Mouse (Mus musculus): ENCODE results near the gene Gm4869. TPM values are rescaled to one million over a fixed set of nuclear protein-coding genes. Genes with fewer than 3 reads are reported as not detected.
"Not testable (repeated sequence)": the region's sequence is repeated elsewhere in the genome, so short reads cannot be mapped to it uniquely, and the experiment has no call there.

Gm4869 gene
- polyA plus RNA-seq, 1 experiment from 2014 or later, result 0.47 TPM

DNA sequence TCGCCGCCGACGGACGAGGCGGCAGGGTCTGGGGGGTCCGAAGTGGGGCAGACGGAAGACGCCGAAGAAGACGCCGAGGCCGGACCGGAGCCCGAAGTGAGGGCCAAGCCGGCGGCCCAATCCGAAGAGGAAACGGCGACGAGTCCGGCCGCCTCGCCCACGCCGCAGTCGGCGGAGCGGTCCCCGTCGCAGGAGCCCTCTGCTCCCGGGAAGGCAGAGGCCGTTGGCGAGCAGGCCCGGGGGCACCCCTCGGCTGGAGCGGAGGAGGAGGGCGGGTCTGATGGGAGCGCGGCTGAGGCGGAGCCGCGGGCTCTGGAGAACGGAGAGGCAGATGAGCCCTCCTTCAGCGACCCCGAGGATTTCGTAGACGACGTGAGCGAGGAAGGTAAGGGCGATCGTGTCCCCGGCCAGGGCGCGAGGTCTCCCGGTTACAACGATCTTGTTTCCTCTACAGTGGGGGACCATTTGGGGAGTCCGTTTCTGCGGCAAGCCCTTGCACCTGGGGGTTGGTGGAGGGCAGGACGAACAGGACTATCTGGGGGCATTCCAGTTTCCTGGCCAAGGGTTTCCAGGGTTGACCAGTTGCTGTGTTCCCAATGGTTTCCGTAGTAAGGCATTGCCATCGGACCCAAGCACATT lies 25.9 kb upstream of the Gm4869 start:
- Histone ChIP-seq H3K9me3 (replicated peaks) (no peaks in the 10 kb centered on the region), H3K4me3 (replicated peaks) (peak overlapping the region; percentile 96), H3K27ac (replicated peaks) (peak overlapping the region; percentile 98), H3K27me3 (no peaks in the 10 kb centered on the region), H3K9ac (peak overlapping the region; percentile 69), H3K4me2 (replicated peaks) (peak overlapping the region; percentile 64), H3K4me1 (peaks cover 18% of the 10 kb centered on the region), H3K36me3 (peaks cover 12% of the 10 kb centered on the region)
- under 1% methylated on average over 62 of the region's 62 CpGs for WGBS
- ATAC-seq (ENCODE audit: insufficient number of reproducible peaks, low FRiP score, low TSS enrichment, low read depth), result no peak; the same call in 1 of the 2 replicates

DNA sequence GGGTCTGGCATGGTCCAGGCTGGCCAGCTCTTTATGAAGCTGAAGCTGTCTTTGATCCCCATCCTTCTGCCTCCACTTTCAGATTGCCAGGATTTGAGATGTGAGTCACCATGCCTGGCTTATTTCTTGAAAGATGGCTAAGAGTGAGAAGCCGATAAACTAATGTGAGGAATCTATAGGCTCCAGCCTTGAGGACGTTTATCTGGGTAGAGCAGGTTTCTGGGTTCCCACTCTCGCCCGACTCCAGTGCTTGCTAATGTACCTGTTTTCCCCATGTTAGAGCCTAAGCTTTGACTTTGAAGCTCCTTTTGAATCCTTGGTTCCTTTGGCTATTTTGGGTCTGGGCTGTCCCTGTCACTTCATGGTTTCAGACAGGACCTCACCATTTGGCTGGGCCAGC lies 24.8 kb upstream of the Gm4869 start:
- Histone ChIP-seq H3K27me3 (no peaks in the 10 kb centered on the region), H3K4me1 (peaks cover 18% of the 10 kb centered on the region), H3K9me3 (replicated peaks) (no peaks in the 10 kb centered on the region), H3K27ac (replicated peaks) (no peak overlapping the region), H3K36me3 (peaks cover 19% of the 10 kb centered on the region), H3K9ac (no peak overlapping the region), H3K4me3 (replicated peaks) (peak overlapping the region; percentile 96), H3K4me2 (replicated peaks) (peak overlapping the region; percentile 64)
- ATAC-seq (ENCODE audit: insufficient number of reproducible peaks, low FRiP score, low TSS enrichment, low read depth), result no peak
- WGBS, result 58% methylated on average over 4 of the region's 4 CpGs

DNA sequence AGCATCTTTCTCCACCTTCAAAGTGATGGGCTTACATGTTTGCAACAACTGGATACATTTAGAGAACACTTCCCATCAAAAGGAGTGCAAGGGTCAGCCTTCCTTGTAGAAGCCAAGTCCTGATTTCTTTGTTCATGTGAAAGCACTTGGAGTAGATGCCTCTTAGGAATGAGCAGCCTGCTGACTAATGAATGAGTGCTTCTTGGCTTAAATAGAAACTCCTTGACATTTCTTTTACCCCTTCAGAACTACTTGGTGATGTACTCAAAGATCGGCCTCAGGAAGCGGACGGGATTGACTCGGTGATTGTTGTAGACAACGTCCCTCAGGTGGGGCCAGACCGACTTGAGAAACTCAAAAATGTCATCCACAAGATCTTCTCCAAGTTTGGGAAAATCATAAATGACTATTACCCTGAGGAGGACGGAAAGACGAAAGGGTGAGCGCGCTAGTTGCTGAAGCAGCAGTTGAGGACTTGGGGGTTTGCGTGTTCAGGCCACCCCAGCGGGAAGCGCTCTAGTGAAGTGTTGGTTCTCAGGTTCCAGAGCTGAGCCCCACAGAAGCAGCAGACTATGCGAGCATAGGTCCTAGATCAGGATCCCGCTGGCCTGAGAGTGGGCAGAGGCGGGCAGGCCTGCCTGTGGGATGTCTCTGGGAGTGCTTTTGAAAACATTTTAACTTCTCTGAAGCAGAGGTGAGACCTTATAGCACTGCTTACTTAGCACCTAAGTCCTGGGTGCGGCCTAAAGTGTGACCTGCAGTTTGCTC lies 20.2 kb upstream of the Gm4869 start:
- H3K9me3 ChIP-seq (replicated peaks), result no peaks in the 10 kb centered on the region
- H3K9ac ChIP-seq, result no peak overlapping the region
- H3K27me3 ChIP-seq, result no peaks in the 10 kb centered on the region
- no peak overlapping the region for H3K27ac ChIP-seq (replicated peaks)
- peaks cover 64% of the 10 kb centered on the region for H3K36me3 ChIP-seq
- no peak for ATAC-seq (ENCODE audit: insufficient number of reproducible peaks, low FRiP score, low TSS enrichment, low read depth)
- H3K4me1 ChIP-seq, result peaks cover 16% of the 10 kb centered on the region
- 95% methylated on average over 17 of the region's 17 CpGs for WGBS
- H3K4me2 ChIP-seq (replicated peaks), result no peak overlapping the region
- H3K4me3 ChIP-seq (replicated peaks), result no peak overlapping the region

DNA sequence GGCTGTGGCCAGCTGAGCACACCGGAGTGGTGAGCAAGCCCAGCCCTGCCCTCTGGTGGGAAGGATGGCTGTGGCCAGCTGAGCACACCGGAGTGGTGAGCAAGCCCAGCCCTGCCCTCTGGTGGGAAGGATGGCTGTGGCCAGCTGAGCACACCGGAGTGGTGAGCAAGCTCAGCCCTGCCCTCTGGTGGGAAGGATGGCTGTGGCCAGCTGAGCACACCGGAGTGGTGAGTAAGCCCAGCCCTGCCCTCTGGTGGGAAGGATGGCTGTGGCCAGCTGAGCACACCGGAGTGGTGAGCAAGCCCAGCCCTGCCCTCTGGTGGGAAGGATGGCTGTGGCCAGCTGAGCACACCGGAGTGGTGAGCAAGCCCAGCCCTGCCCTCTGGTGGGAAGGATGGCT lies 6.3 kb upstream of the Gm4869 start:
- peaks cover 88% of the 10 kb centered on the region for H3K36me3 ChIP-seq
- H3K27ac ChIP-seq (replicated peaks); H3K27me3 ChIP-seq; H3K4me3 ChIP-seq (replicated peaks); H3K4me1 ChIP-seq; H3K9ac ChIP-seq; ATAC-seq (ENCODE audit: insufficient number of reproducible peaks, low FRiP score, low TSS enrichment, low read depth); H3K4me2 ChIP-seq (replicated peaks); H3K9me3 ChIP-seq (replicated peaks): not testable (repeated sequence)
- 73% methylated on average over 2 of the region's 6 CpGs for WGBS

DNA sequence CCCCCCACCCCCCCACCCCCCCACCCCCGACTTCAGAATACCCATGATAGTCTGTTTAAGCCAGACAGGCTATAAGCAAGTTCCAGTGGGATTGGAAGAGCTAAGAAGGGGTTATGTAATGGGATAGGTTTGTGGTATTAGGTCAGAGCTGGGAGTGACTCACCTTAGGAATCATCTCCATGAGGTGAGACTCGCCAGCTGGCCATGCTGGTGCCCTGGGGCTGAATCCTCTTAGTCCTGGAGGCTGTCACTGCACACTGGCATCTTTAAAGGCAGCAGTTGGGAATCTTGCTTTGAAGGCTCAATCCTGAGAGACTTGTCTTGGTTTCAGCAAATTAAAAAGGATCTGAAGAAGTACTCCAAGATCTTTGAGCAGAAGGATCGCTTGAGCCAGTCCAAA lies 4.0 kb upstream of the Gm4869 start:
- no peak overlapping the region for H3K4me3 ChIP-seq (replicated peaks)
- 82% methylated on average over 3 of the region's 3 CpGs for WGBS
- no peak overlapping the region for H3K27ac ChIP-seq (replicated peaks)
- no peak for ATAC-seq (ENCODE audit: insufficient number of reproducible peaks, low FRiP score, low TSS enrichment, low read depth)
- H3K9ac ChIP-seq, result no peak overlapping the region
- no peaks in the 10 kb centered on the region for H3K9me3 ChIP-seq (replicated peaks)
- no peak overlapping the region for H3K4me2 ChIP-seq (replicated peaks)
- H3K36me3 ChIP-seq, result peaks cover 83% of the 10 kb centered on the region
- no peaks in the 10 kb centered on the region for H3K27me3 ChIP-seq
- no peaks in the 10 kb centered on the region for H3K4me1 ChIP-seq

DNA sequence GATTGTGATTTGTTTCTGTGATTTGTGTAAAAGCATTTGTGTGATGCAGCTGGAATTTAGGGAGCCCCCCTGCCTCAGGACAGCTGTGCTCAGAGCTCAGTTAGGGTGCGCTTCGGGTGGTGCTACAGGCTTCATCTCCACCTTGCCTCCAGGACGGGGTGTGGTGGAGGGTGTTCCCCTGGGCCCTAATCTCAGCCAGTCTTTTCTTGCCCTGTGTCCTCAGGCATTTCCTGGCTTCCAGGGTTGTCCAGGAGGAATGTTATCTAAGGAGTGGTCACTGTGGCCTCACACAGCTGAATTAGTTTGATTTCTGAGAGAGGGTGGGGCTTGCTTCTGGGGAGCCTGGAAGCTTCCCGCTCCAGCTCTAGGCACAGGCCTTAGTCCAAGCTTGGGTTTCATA lies 1.4 kb upstream of the Gm4869 start:
- H3K4me2 ChIP-seq (replicated peaks), result no peak overlapping the region
- no peak overlapping the region for H3K9ac ChIP-seq
- H3K4me1 ChIP-seq, result no peaks in the 10 kb centered on the region
- no peak overlapping the region for H3K27ac ChIP-seq (replicated peaks)
- no peaks in the 10 kb centered on the region for H3K9me3 ChIP-seq (replicated peaks)
- H3K36me3 ChIP-seq, result peaks cover 61% of the 10 kb centered on the region
- no peak overlapping the region for H3K4me3 ChIP-seq (replicated peaks)
- ATAC-seq (ENCODE audit: insufficient number of reproducible peaks, low FRiP score, low TSS enrichment, low read depth), result no peak
- WGBS, result 78% methylated on average over 4 of the region's 4 CpGs
- no peaks in the 10 kb centered on the region for H3K27me3 ChIP-seq

DNA sequence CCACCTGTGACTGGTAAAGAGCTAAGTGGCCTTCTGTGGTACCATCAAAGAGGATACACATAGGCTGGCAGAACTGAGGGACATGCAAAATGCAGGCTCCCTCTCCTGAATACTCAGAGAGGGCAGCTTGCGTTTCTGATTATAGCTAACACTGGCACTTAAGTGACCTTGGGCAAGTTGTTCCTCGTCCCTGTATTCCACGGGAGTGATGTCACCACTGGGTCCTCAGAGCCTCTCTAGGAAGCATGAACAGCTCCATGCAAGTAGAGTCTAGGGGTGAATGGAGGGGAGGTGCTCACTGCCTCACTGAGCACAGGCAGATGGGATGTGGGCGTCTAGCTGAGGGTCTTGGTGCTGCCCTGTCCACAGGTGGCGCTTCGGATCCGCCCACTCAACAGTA lies 609 bp downstream of the Gm4869 start:
- Histone ChIP-seq H3K36me3 (peaks cover 44% of the 10 kb centered on the region), H3K9ac (no peak overlapping the region), H3K27ac (replicated peaks) (no peak overlapping the region), H3K9me3 (replicated peaks) (no peaks in the 10 kb centered on the region), H3K27me3 (no peaks in the 10 kb centered on the region), H3K4me3 (replicated peaks) (no peak overlapping the region), H3K4me1 (no peaks in the 10 kb centered on the region), H3K4me2 (replicated peaks) (no peak overlapping the region)
- 74% methylated on average over 7 of the region's 7 CpGs for WGBS
- no peak for ATAC-seq (ENCODE audit: insufficient number of reproducible peaks, low FRiP score, low TSS enrichment, low read depth)

DNA sequence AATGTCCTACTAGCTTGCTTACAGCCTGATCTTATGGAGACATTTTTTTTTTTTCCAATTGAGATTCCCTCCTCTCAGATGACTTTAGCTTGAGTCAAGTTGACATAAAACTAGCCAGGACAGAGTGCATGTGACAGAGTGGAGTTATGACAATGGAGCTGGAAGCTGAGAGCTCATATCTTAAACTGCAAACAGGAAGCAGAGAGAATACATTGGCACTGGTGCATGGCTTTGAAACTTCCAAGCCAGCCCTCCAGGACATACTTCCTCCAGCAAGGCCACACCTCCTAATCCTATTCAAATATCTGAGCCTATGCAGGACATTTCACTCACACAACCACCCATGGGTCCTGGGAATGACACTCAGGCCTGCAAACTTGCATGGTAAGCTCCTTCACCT lies 9.0 kb downstream of the Gm4869 start:
- Histone ChIP-seq H3K9ac (no peak overlapping the region), H3K9me3 (replicated peaks) (no peaks in the 10 kb centered on the region), H3K4me1 (no peaks in the 10 kb centered on the region), H3K27me3 (no peaks in the 10 kb centered on the region), H3K27ac (replicated peaks) (no peak overlapping the region), H3K4me2 (replicated peaks) (no peak overlapping the region), H3K4me3 (replicated peaks) (no peak overlapping the region), H3K36me3 (no peaks in the 10 kb centered on the region)
- no peak for ATAC-seq (ENCODE audit: insufficient number of reproducible peaks, low FRiP score, low TSS enrichment, low read depth)

DNA sequence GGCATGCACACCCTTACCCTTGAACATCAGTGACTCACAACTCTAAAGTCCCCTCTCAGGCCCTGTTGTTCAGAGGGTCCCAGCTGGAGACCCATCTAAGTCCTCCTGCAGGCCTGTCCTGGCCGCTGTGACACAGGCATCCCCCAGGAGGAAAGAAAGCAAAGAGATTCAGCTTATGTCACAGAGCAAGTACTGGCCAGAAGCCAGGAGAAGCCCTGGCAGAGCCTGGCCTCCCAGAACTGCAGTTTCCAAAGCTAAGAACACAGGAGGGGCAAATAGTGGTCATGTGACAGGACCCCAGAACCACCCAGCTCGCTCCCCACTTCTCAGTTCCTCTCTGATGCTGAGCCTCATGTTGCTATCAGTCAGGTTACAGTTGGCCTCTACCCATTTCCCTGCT lies 10.0 kb downstream of the Gm4869 start:
- Histone ChIP-seq H3K27ac (replicated peaks) (no peak overlapping the region), H3K9me3 (replicated peaks) (no peaks in the 10 kb centered on the region), H3K27me3 (no peaks in the 10 kb centered on the region), H3K9ac (no peak overlapping the region), H3K4me3 (replicated peaks) (no peak overlapping the region), H3K4me2 (replicated peaks) (no peak overlapping the region), H3K4me1 (no peaks in the 10 kb centered on the region), H3K36me3 (no peaks in the 10 kb centered on the region)
- WGBS, result 63% methylated on average over 2 of the region's 2 CpGs
- no peak for ATAC-seq (ENCODE audit: insufficient number of reproducible peaks, low FRiP score, low TSS enrichment, low read depth)

DNA sequence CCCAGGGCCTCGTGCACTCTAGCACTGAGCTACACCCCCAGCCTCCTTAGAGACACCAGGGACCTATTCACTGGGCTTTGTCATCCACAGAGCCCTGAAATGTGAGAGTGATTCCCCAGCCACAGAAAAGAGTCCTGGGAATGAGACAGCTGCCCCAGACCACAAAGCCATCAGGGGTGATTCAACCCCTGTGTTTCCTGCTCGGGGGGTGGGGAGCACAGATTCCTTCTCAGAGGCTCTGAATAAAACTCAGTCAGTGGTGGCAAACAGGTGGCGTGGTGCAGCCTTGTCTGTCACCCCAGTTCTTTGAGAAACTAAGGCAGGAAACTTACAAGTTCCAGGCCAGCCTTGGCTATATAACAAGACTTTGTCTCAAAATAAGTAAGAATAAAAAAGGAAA lies 16.0 kb downstream of the Gm4869 start:
- H3K9me3 ChIP-seq (replicated peaks), result no peaks in the 10 kb centered on the region; the same call in 1 of the 2 replicates
- no peak for ATAC-seq (ENCODE audit: insufficient number of reproducible peaks, low FRiP score, low TSS enrichment, low read depth)
- 70% methylated on average over 3 of the region's 3 CpGs for WGBS

DNA sequence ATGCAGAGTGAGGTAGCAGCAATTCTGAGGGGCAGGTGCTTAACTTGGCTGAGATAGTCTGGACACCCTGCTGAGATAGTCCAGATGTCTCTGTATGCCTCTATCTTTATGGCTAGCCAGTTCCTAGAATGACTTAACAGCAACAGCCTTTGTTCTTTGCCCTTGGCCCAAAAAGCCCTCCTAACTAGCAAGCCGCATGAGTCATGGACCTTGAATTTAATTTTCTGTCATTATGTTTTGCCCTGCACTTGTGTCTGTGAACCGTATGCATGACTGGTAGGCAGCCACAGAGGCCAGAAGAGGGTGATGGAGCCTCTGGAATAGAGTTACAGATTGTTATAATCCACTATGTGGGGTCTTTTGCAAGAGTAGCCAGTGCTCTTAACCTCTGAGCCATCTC lies 17.7 kb downstream of the Gm4869 start:
- H3K27ac ChIP-seq (replicated peaks); H3K9ac ChIP-seq; H3K9me3 ChIP-seq (replicated peaks); ATAC-seq (ENCODE audit: insufficient number of reproducible peaks, low FRiP score, low TSS enrichment, low read depth); H3K27me3 ChIP-seq; H3K4me3 ChIP-seq (replicated peaks); H3K4me1 ChIP-seq; H3K36me3 ChIP-seq; H3K4me2 ChIP-seq (replicated peaks): not testable (repeated sequence)
- WGBS, result 64% methylated on average over 2 of the region's 2 CpGs

More for the DNA sequence above, 16.0 kb downstream of the Gm4869 start:
- H3K9ac ChIP-seq, result no peak overlapping the region
- no peak overlapping the region for H3K27ac ChIP-seq (replicated peaks)
- H3K27me3 ChIP-seq, result no peaks in the 10 kb centered on the region
- no peaks in the 10 kb centered on the region for H3K36me3 ChIP-seq
- H3K4me2 ChIP-seq (replicated peaks), result no peak overlapping the region
- H3K4me1 ChIP-seq, result no peaks in the 10 kb centered on the region
- no peak overlapping the region for H3K4me3 ChIP-seq (replicated peaks)

DNA sequence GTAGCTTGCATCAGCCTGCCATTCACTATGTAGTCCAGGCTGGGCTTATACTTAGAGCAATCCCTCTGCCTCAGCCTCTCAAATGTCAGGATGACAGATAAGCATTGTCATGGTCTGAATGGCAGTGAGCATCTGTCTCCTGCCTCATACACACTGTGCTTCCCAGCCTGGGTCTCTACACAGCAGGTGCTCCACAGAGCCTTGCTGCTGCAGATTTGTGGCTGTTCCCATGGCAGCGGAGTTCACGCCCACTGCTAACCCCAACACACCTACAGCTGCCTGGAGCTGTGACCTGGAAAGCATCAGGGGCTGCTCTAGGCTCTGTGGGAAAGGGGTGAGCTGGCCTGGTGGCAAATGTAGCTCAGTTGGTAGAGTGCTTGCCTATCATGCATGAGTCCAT lies 19.5 kb downstream of the Gm4869 start:
- no peak overlapping the region for H3K27ac ChIP-seq (replicated peaks)
- no peaks in the 10 kb centered on the region for H3K36me3 ChIP-seq
- 83% methylated on average over 2 of the region's 2 CpGs for WGBS
- no peak overlapping the region for H3K4me2 ChIP-seq (replicated peaks)
- no peaks in the 10 kb centered on the region for H3K27me3 ChIP-seq
- no peak for ATAC-seq (ENCODE audit: insufficient number of reproducible peaks, low FRiP score, low TSS enrichment, low read depth)
- no peak overlapping the region for H3K4me3 ChIP-seq (replicated peaks)
- no peaks in the 10 kb centered on the region; the same call in 1 of the 2 replicates for H3K9me3 ChIP-seq (replicated peaks)
- no peak overlapping the region for H3K9ac ChIP-seq
- no peaks in the 10 kb centered on the region for H3K4me1 ChIP-seq

Measured in embryonic facial prominence, embryonic 15.5 days (tissue).